Mouse (Mus musculus): ENCODE results near the gene Rnf185.

Gene Rnf185

DNA sequence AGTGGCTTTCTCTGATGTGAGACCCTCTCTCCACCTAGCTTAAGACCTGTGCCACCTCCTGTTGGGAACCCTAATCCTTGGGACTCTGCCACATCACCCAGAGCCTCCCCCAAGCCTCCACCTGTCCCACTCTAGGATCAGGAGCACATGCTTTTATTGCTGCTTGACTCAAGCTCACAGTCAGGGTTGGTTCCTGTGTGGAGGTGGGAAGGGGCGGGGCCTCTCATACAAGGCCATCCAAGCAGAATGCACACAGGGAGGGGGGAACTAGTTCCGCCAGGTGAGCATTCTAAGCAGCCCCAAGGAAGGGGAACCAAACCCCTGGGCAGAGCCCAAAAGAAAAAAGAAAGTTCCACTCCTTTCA, 6.9 kb upstream of the Rnf185 start:
- Histone ChIP-seq H3K36me3 (ENCODE audit: control insufficient read depth, insufficient read depth, low read length, poor library complexity, severe bottlenecking) (no peaks in the 10 kb centered on the region), H3K27me3 (ENCODE audit: control insufficient read depth, insufficient read depth, low read length, poor library complexity, severe bottlenecking) (no peaks in the 10 kb centered on the region)
- DNase-seq (ENCODE audit: low read depth, low spot score): no peak

DNA sequence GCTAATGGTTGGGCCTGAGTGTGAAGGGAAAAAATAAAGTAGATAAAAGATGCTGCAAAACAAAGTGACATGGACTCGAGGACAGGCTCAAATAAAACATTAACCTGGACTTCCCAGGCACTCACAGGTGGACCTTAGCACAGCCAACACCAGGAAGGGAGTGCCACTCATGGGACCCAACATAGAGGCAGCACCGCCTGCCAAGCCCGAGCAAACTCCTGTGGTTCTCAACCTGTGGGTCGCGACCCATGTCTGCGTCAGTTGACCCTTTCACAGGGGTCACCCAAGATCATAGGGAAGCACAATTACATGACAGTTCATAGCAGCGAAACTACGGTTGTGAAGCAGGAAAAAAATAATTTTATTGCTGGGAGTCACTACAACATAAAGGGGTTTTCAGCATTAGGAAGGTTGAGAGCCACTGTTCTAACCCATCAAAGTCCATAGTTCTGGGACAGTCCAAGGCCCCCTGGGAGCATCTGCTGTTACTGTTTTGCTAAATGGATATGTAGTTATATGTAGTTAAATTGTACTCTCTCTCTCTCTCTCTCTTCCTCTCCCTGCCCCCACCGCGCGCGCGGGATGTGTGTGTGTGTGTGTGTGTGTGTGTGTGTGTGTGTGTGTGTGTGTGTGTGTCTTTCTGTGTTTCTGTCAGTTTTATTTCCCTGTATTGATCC, 6.4 kb upstream of the Rnf185 start:
- no peaks in the 10 kb centered on the region for H3K27me3 ChIP-seq (ENCODE audit: control insufficient read depth, insufficient read depth, low read length, poor library complexity, severe bottlenecking)
- no peak for DNase-seq (ENCODE audit: low read depth, low spot score)
- no peaks in the 10 kb centered on the region for H3K36me3 ChIP-seq (ENCODE audit: control insufficient read depth, insufficient read depth, low read length, poor library complexity, severe bottlenecking)

DNA sequence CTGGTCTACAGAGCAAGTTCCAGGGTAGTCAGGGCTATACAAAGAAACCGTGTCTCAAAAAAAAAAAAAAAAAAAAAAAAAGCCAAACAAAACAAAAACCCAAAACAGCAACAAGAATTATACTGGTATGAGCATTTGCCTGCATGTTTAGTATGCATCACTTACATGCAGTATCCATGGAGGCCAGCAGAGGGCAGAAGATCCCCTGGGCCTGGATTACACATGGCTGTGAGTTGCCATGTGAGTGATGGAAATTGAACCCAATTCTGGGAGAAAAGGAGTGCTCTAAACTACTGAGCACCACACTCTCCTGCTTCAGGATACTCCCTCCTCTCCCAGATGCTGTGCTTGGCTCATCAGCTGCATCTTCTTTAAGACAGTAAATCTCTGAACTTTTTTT, 4.2 kb upstream of the Rnf185 start:
- DNase-seq (ENCODE audit: low read depth, low spot score): peak; percentile 75

DNA sequence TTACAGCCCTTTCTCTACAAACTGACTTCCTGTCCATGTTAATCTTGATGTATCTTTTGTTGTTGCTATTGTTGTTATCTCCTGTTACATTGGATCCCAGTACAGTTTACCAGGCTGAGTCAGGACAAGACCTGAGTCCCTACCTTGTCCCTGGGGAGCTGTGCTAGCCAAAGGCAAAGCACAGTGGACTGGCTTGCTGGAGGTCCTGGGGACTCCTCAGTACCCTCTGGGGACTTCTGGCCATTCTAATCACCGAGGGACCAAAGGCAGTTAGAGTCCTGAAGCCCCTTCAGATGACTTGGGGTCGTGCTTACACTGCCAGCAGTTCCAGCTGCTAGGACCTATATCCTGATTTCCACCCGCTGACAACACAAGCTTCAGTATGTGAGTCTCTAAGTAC, 2.3 kb upstream of the Rnf185 start:
- no peak for DNase-seq (ENCODE audit: low read depth, low spot score)
- Histone ChIP-seq H3K36me3 (ENCODE audit: control insufficient read depth, insufficient read depth, low read length, poor library complexity, severe bottlenecking) (no peaks in the 10 kb centered on the region), H3K27me3 (ENCODE audit: control insufficient read depth, insufficient read depth, low read length, poor library complexity, severe bottlenecking) (no peaks in the 10 kb centered on the region)

More for the DNA sequence above, 4.2 kb upstream of the Rnf185 start:
- Histone ChIP-seq H3K27me3 (ENCODE audit: control insufficient read depth, insufficient read depth, low read length, poor library complexity, severe bottlenecking) (no peaks in the 10 kb centered on the region), H3K36me3 (ENCODE audit: control insufficient read depth, insufficient read depth, low read length, poor library complexity, severe bottlenecking) (no peaks in the 10 kb centered on the region)

DNA sequence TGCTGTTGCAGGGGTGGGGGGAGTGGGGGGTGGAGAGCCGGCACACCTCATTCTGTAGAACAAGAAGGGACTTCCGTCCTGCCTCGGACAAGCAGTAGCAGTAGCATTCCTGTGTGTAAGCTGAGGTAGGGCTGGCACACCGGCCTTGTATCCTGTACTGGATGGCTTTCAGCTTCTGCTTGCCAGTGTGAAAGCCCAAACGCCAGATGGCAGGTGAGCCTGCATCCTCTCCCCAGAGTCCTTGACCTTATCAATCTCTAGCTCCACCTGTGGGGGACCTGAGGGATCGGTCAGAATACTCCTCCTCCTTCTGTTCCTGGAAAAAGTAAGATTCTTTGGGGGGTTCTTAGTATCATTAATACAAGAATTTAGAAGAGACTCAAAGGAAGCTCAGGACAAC, 1.3 kb upstream of the Rnf185 start:
- no peaks in the 10 kb centered on the region for H3K27me3 ChIP-seq (ENCODE audit: control insufficient read depth, insufficient read depth, low read length, poor library complexity, severe bottlenecking)
- DNase-seq (ENCODE audit: low read depth, low spot score): peak; percentile 25

DNA sequence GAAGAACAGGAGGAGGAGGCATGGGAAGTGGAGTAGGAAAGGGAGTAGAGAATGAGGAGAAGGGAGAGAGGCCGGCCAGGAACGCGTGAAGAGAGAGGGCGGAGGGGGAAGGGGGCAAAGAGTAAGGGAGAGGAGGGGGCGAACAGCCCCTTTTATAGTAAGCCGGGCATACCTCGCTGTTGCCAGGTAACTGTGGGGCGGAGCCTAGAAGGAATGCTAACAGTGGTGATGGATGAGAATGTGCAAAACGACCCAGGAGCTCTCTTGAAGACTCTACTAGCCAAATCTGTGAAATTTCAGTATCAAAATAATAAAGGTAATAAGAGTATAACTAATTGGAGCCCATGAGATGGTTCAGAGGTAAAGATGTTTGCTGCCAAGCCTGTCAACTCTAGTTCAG, 606 bp upstream of the Rnf185 start:
- no peaks in the 10 kb centered on the region for H3K36me3 ChIP-seq (ENCODE audit: control insufficient read depth, insufficient read depth, low read length, poor library complexity, severe bottlenecking)
- H3K27me3 ChIP-seq (ENCODE audit: control insufficient read depth, insufficient read depth, low read length, poor library complexity, severe bottlenecking): no peaks in the 10 kb centered on the region
- DNase-seq (ENCODE audit: low read depth, low spot score): no peak

More for the DNA sequence above, 1.3 kb upstream of the Rnf185 start:
- no peaks in the 10 kb centered on the region for H3K36me3 ChIP-seq (ENCODE audit: control insufficient read depth, insufficient read depth, low read length, poor library complexity, severe bottlenecking)

DNA sequence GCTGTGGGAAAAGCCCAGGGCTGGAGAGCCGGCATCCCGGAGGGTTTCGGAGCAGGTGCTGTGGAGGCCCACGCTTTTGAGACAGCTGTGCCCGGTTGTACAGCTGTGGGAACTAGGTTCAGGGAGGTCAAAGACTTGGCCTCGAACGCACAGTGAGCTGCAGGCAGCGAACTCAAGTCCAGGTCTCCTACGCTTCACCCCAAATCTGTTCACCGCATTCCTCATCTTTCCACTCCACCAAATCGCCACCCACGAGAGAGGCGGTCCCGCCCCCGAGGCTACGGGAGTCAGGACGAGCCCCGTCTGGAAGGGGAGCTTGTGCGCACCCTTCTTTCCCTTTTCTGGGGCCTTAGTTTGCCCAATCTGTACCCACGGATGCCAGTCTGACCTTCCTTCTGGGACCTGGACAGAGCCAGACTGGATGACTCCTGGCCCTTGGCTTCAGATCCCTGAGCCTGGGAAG, 431 bp downstream of the Rnf185 start:
- no peak for DNase-seq (ENCODE audit: low read depth, low spot score)
- H3K27me3 ChIP-seq (ENCODE audit: control insufficient read depth, insufficient read depth, low read length, poor library complexity, severe bottlenecking): no peaks in the 10 kb centered on the region
- no peaks in the 10 kb centered on the region for H3K36me3 ChIP-seq (ENCODE audit: control insufficient read depth, insufficient read depth, low read length, poor library complexity, severe bottlenecking)

DNA sequence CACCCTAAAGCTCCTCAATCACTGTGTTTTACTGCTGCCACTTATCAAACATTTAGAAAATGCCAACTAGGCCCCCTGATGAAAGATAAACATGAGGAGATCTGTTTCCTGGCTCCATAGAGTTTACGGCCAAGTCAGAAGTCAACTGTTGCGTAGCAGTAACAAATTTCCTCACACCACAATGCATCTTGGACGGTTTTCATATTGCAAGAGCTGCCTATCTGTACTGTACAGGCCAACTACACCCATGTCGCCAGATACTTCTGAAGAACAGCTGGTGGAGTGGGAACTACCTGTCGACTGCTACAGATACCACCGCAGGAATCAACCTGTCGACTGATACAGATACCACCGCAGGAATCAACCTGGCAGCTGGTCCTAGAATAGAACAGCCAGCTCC, 7.3 kb downstream of the Rnf185 start:
- DNase-seq (ENCODE audit: low read depth, low spot score): no peak
- H3K36me3 ChIP-seq (ENCODE audit: control insufficient read depth, insufficient read depth, low read length, poor library complexity, severe bottlenecking): no peaks in the 10 kb centered on the region
- H3K27me3 ChIP-seq (ENCODE audit: control insufficient read depth, insufficient read depth, low read length, poor library complexity, severe bottlenecking): no peaks in the 10 kb centered on the region

DNA sequence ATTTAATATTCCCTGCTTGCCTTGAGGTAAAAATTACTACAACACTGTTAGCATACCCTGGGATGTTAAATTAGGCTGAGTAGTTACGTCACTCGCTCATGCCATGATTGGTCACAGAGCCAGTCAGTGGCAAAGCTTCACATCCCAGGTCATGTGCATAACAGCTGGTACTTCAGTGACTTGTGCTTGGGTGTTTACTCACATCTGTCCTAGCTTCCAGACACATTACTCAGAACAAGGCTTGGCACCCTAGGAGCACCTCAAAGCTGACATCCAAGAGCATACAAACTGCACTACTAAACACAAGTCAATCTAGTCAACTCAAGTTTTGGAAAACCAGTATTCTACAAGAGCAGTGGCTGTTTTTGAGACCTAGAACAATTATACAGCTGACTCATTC, 9.1 kb downstream of the Rnf185 start:
- DNase-seq (ENCODE audit: low read depth, low spot score): no peak
- Histone ChIP-seq H3K27me3 (ENCODE audit: control insufficient read depth, insufficient read depth, low read length, poor library complexity, severe bottlenecking) (no peaks in the 10 kb centered on the region), H3K36me3 (ENCODE audit: control insufficient read depth, insufficient read depth, low read length, poor library complexity, severe bottlenecking) (no peaks in the 10 kb centered on the region)

DNA sequence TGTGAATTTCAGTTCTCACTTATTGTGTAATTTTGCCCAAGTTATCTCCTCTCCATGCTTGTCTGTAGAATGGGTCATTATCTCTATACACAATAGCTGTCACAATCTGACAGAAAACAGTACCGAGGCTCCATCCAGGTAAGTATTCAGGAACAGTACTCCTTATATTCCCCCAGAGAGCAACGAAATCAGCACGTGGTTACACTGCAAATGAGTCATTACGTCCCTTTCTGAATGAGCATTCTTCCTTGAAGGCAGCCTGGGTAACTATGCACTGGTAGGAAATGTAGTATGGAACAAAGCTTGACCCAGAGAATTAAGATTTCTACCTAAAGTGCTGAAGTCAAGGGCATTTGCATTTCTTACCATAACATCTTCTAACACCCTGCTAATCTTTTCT, 9.5 kb downstream of the Rnf185 start:
- no peaks in the 10 kb centered on the region for H3K36me3 ChIP-seq (ENCODE audit: control insufficient read depth, insufficient read depth, low read length, poor library complexity, severe bottlenecking)
- no peaks in the 10 kb centered on the region for H3K27me3 ChIP-seq (ENCODE audit: control insufficient read depth, insufficient read depth, low read length, poor library complexity, severe bottlenecking)
- DNase-seq (ENCODE audit: low read depth, low spot score): no peak

DNA sequence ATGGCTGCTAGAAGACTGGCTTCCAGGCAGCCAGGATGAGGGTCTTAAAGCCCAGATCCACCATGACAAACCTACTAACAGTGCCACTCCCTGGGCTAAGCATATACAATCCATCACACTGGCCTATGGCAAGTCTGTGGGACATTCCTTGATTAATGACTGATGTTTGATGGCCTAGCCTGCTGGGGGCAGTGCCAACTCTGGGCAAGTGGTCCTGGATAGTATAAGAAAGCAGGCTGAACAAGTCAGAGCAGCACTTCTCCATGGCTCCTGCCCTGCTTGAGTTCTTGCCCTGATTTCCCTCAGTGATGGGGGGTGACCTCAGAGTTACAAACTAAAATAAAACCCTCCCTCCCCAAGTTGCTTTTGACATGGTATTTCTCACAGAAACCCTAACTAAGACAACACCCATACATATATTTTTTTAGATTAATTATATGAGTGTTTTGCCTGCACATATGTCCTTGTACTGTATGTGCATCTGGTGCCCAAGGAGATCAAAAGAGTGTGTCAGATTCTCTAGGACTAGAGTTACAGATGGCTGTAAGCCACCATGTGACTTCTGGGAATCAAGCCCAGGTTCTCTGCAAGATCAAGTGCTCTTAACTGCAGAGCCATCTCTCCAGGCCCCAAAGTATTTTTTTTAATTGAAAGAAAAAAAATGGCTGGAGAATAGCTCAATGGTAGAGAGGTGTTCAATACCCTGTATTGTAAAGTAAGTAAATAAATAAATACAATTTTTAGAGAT, 10.3 kb downstream of the Rnf185 start:
- Histone ChIP-seq H3K27me3 (ENCODE audit: control insufficient read depth, insufficient read depth, low read length, poor library complexity, severe bottlenecking) (no peaks in the 10 kb centered on the region), H3K36me3 (ENCODE audit: control insufficient read depth, insufficient read depth, low read length, poor library complexity, severe bottlenecking) (no peaks in the 10 kb centered on the region)
- DNase-seq (ENCODE audit: low read depth, low spot score): no peak

DNA sequence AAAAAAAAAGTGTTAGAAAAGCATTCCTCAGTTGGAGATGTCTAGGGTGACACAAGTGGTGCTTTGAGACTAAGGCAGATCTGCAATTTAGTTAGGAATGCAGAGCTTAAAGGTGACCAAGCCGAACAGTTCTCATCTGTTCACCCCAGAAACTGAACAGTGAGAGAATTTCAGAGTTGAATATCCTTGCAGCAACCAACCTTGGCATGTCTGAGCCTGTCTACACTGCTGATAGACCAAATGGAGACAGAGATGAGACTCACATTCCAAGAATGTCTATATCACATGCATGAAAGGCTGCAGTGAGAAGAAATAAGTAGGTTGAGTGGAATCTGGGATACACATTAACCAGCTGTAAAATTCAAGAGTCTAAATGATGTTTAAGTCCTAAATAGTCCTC, 14.5 kb downstream of the Rnf185 start:
- DNase-seq (ENCODE audit: low read depth, low spot score): no peak
- Histone ChIP-seq H3K36me3 (ENCODE audit: control insufficient read depth, insufficient read depth, low read length, poor library complexity, severe bottlenecking) (no peaks in the 10 kb centered on the region), H3K27me3 (ENCODE audit: control insufficient read depth, insufficient read depth, low read length, poor library complexity, severe bottlenecking) (no peaks in the 10 kb centered on the region; the same call in 1 of the 2 replicates)

DNA sequence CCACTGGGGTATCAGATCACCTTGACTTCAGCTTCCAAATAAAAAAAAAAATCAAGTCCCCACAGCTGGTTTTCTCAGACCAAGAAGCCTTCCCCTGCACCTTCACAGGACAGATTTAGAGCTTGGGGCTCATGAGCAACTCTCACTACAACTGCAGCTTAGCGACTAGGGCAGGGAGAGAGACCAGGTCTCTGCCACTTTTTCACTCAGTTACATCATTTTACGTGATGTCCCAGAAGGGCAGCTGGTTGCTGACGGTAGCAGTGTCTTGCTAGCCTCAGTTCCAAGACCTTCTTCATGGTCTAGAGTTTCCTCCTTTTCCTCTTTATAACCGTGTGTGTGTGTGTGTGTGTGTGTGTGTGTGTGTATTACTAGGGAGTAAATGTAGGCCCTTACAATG, 18.4 kb downstream of the Rnf185 start:
- Histone ChIP-seq H3K27me3 (ENCODE audit: control insufficient read depth, insufficient read depth, low read length, poor library complexity, severe bottlenecking) (no peaks in the 10 kb centered on the region; the same call in 1 of the 2 replicates), H3K36me3 (ENCODE audit: control insufficient read depth, insufficient read depth, low read length, poor library complexity, severe bottlenecking) (no peaks in the 10 kb centered on the region)
- DNase-seq (ENCODE audit: low read depth, low spot score): no peak

DNA sequence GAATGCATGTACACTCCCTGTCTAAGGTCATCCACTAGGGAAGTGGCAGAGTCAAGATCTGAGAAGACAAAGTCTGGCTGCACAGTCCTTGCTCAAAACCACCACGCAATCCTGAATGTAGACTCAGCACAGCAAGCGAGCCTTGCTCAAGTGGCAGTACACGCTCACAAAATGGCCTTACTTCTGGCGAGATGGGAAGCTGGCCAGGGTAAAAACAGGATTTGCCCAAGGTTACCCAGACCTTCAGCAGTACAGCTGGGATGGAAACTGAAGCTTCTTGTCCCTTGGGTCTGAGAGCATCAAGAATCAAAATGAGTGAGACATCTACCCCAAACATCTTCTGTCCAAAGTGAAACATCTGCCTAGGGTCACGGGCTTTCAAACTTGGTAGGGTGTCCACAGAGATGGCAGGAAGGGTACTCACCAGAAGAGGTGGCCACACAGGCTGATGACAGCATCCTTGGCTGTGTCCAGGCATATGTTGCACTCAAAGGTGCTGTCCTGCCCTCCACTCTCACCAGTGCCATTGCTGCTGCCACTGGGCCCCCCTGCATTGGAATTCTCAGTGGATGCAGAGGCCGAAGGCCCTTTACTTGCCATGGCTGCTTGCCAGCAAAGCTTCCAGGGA, 20.1 kb downstream of the Rnf185 start:
- Histone ChIP-seq H3K27me3 (ENCODE audit: control insufficient read depth, insufficient read depth, low read length, poor library complexity, severe bottlenecking) (no peaks in the 10 kb centered on the region; the same call in 1 of the 2 replicates), H3K36me3 (ENCODE audit: control insufficient read depth, insufficient read depth, low read length, poor library complexity, severe bottlenecking) (no peaks in the 10 kb centered on the region)
- no peak for DNase-seq (ENCODE audit: low read depth, low spot score)

DNA sequence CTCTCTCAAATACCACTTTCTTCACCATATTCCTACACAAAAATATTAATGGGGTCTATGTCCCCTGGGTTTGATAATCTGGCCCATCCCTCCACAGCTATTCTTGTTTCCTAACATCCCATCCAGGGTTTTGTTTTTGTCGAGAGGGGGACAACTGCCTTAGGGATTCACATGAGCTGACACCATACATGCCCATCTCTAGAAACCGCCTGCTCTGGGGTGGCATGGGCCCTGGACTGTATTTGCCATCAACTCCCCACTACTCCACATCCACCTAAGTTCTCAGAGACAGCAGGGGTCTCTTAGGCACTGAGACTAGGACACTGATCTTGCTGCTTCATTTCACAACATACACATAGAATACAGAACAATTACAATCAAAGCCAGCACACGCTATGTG, 20.6 kb downstream of the Rnf185 start:
- Histone ChIP-seq H3K36me3 (ENCODE audit: control insufficient read depth, insufficient read depth, low read length, poor library complexity, severe bottlenecking) (no peaks in the 10 kb centered on the region), H3K27me3 (ENCODE audit: control insufficient read depth, insufficient read depth, low read length, poor library complexity, severe bottlenecking) (no peaks in the 10 kb centered on the region; the same call in 1 of the 2 replicates)
- DNase-seq (ENCODE audit: low read depth, low spot score): no peak
